Mouse (Mus musculus): ENCODE data around the gene Musk. TPM values are rescaled to one million over a fixed set of nuclear protein-coding genes. Genes with fewer than 3 reads are reported as not detected.

The Musk gene
- polyA plus RNA-seq, 1 experiment from 2014 or later = 0.42 TPM

DNA sequence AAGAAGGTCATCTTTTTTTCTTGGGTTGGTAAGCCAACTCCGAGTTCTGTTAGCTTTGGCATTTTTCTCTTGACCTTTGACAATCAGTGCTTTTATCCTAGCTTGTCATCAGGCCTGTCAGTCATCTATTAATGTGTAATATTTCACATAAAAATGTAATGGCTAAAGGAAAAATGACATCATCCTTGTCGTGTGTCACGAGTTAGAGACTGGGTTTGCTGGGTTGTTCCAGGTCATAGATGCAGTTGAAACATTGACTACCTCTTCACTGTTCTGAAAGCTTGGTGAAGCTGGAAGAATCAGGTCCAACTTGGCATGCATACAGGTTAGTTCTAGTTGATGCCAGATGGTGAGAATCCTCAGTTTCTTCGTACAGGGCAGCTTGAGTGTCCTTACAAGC lies 34.5 kb downstream of the Musk start:
- no peak overlapping the region for H3K4me3 ChIP-seq (replicated peaks)
- 86% methylated on average over 4 of the region's 4 CpGs for WGBS
- no peaks in the 10 kb centered on the region for H3K4me1 ChIP-seq
- no peaks in the 10 kb centered on the region for H3K36me3 ChIP-seq
- no peak for ATAC-seq (ENCODE audit: low FRiP score)
- no peaks in the 10 kb centered on the region for H3K9me3 ChIP-seq (replicated peaks)
- no peak overlapping the region for H3K4me2 ChIP-seq
- H3K27ac ChIP-seq (replicated peaks) = no peak overlapping the region
- H3K27me3 ChIP-seq (replicated peaks) = no peaks in the 10 kb centered on the region
- no peak overlapping the region for H3K9ac ChIP-seq (replicated peaks)

DNA sequence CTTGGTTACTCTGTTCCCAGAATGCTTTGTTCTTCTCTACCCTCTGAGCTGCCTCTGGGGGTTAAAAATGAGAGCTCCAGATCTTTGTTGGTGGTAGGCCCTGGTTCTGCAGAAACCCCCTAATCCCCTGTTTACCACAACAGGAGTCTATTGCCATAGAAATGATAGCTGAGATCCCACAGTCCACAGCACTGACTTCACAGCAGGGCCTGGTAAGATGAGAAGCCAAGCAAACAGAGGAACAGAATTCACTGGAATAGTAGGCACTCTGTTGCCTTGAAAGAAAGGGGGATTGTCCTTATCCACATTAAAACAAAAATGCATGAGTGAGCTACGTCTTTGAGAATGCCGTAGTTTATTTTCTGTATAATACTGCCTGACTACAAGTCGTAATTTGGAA lies 41.0 kb downstream of the Musk start:
- H3K9me3 ChIP-seq (replicated peaks) = no peaks in the 10 kb centered on the region
- H3K4me3 ChIP-seq (replicated peaks) = no peak overlapping the region
- ATAC-seq (ENCODE audit: low FRiP score) = no peak
- H3K9ac ChIP-seq (replicated peaks) = no peak overlapping the region
- H3K36me3 ChIP-seq = no peaks in the 10 kb centered on the region
- no peak overlapping the region for H3K4me2 ChIP-seq
- H3K4me1 ChIP-seq = no peaks in the 10 kb centered on the region
- H3K27ac ChIP-seq (replicated peaks) = no peak overlapping the region
- WGBS = 46% methylated on average over 3 of the region's 3 CpGs
- no peaks in the 10 kb centered on the region for H3K27me3 ChIP-seq (replicated peaks)

DNA sequence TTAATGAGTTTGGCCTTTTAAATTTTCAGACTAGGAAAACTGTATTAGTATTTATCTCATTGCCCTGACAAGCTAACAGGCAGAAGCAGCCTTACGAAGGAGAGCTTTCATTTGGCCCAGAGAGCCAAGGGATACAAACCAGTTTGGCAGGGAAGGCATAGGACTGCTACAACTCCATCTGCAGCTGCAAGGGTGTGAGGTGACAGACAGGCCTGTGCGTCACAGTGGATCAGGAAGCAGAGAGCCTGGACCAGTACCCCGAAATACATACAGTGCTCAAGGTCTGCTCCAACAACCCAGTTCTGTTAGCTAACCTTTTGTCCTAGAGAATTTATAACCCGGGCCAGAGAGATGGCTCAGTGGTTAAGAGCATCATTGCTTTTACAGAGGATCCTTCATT lies 42.5 kb downstream of the Musk start:
- H3K4me1 ChIP-seq = no peaks in the 10 kb centered on the region
- H3K9ac ChIP-seq (replicated peaks) = no peak overlapping the region
- ATAC-seq (ENCODE audit: low FRiP score) = no peak
- no peak overlapping the region for H3K27ac ChIP-seq (replicated peaks)
- WGBS = 88% methylated on average over 4 of the region's 4 CpGs
- H3K27me3 ChIP-seq (replicated peaks) = no peaks in the 10 kb centered on the region
- no peak overlapping the region for H3K4me3 ChIP-seq (replicated peaks)
- H3K9me3 ChIP-seq (replicated peaks) = no peaks in the 10 kb centered on the region
- no peak overlapping the region for H3K4me2 ChIP-seq
- no peaks in the 10 kb centered on the region for H3K36me3 ChIP-seq

DNA sequence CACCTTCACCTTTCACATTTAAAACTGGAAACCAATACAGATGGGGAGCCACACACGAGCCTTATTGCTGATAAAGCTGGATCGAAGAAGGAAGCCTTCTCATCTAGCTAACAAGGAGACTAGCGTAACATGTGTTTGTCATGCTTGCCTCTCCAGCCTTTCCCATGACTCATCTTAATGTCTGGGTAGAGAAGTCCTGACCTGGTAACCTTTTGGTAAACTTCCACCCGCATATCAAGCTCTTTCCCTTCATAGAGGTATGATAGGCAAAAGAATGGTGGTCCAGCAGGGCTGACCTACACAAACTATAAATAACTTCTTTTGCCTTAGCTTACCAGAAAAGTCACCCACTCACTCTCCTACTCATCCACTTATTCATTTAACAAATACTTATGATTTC lies 44.3 kb downstream of the Musk start:
- Histone ChIP-seq H3K4me2 (no peak overlapping the region), H3K27ac (replicated peaks) (no peak overlapping the region), H3K4me3 (replicated peaks) (no peak overlapping the region), H3K9me3 (replicated peaks) (no peaks in the 10 kb centered on the region), H3K27me3 (replicated peaks) (no peaks in the 10 kb centered on the region), H3K36me3 (no peaks in the 10 kb centered on the region), H3K4me1 (no peaks in the 10 kb centered on the region), H3K9ac (replicated peaks) (no peak overlapping the region)
- 87% methylated on average over 4 of the region's 4 CpGs for WGBS
- ATAC-seq (ENCODE audit: low FRiP score) = no peak

DNA sequence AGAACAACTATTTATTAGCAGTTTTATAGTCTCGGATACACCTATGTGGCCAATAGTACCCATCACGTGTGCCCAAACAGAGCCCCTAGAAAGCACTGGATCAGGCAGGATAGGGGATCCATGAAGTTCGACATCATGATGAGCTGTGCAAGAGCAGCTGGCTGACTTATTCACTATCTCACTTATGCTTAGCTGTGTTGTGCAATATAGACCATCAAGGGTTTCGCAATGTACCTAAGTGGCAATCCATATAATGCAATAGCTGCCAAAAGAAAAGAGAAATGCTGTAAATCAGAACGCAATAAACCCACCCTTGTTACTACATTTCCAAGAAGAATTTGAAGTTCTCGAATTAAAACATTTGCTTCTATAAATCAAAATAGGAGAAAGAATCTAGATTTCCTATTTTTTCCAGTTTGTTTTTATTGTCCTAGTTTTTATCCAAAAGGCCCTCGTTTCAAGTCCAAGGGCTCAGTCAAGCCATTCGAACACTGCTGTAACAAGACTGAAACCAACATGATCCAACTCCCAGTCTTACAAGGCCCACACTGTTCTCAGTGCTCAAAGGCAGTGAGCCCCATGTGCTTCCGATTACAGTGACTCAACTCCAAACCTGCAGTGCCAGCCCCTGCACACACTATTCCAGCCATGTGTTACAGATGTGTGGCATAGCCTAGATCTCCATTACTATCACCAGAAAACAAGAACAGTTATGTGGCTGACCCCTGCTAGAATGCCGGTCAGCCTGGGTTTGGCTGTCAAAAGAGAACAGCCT lies 45.3 kb downstream of the Musk start:
- Histone ChIP-seq H3K4me3 (replicated peaks) (no peak overlapping the region), H3K4me1 (no peaks in the 10 kb centered on the region), H3K9me3 (replicated peaks) (no peaks in the 10 kb centered on the region), H3K4me2 (no peak overlapping the region), H3K36me3 (no peaks in the 10 kb centered on the region), H3K27ac (replicated peaks) (no peak overlapping the region), H3K9ac (replicated peaks) (no peak overlapping the region), H3K27me3 (replicated peaks) (no peaks in the 10 kb centered on the region)
- WGBS = 94% methylated on average over 10 of the region's 10 CpGs
- no peak for ATAC-seq (ENCODE audit: low FRiP score)

DNA sequence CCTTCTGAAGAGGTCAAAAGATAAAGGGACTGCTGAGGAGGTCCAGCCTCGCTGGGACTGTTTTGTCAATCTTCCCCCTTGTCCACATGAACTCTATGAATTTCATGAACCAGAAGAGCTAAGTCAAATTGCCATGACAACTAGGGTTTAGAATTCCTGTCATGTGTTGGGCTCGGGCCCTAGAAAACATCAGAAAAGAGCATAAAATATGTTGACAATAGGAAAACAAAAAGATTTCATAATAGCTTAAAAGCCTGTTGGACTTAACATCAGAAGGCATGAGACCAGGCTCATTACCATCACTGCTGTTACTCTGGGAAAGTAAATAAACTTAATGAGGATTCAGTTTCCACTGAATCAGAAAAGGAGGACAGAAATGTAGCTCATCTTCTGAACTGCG lies 46.6 kb downstream of the Musk start:
- H3K27ac ChIP-seq (replicated peaks) = no peak overlapping the region
- H3K4me1 ChIP-seq = no peaks in the 10 kb centered on the region
- 30% methylated on average over 3 of the region's 3 CpGs for WGBS
- ATAC-seq (ENCODE audit: low FRiP score) = no peak
- no peaks in the 10 kb centered on the region for H3K27me3 ChIP-seq (replicated peaks)
- H3K4me2 ChIP-seq = no peak overlapping the region
- H3K9ac ChIP-seq (replicated peaks) = no peak overlapping the region
- H3K36me3 ChIP-seq = no peaks in the 10 kb centered on the region
- H3K9me3 ChIP-seq (replicated peaks) = no peaks in the 10 kb centered on the region
- H3K4me3 ChIP-seq (replicated peaks) = no peak overlapping the region

DNA sequence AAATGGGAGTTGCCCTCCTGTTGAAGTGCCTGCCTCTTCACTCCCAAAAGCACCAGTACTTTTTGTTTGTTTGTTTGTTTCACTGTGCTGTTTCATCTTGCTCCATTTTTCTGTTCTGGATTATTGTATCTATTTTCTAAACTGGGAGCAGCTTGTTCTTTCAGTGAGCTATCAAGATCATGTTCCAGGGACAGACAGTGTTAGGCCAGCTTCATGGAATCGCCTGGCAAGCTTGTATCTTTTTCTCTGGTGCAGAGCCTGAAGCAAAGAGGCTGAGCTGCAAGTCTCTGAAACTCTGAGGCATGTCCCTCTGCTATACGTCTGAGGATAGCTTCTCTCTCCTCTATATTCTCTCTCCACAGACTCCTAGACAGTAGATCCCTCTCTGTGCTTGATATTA lies 50.5 kb downstream of the Musk start:
- H3K4me1 ChIP-seq = no peaks in the 10 kb centered on the region
- no peak overlapping the region for H3K9ac ChIP-seq (replicated peaks)
- H3K27me3 ChIP-seq (replicated peaks) = no peaks in the 10 kb centered on the region
- no peak for ATAC-seq (ENCODE audit: low FRiP score)
- no peak overlapping the region for H3K27ac ChIP-seq (replicated peaks)
- 82% methylated on average over 2 of the region's 2 CpGs for WGBS
- no peaks in the 10 kb centered on the region for H3K36me3 ChIP-seq
- H3K4me3 ChIP-seq (replicated peaks) = no peak overlapping the region
- no peak overlapping the region for H3K4me2 ChIP-seq
- no peaks in the 10 kb centered on the region for H3K9me3 ChIP-seq (replicated peaks)

DNA sequence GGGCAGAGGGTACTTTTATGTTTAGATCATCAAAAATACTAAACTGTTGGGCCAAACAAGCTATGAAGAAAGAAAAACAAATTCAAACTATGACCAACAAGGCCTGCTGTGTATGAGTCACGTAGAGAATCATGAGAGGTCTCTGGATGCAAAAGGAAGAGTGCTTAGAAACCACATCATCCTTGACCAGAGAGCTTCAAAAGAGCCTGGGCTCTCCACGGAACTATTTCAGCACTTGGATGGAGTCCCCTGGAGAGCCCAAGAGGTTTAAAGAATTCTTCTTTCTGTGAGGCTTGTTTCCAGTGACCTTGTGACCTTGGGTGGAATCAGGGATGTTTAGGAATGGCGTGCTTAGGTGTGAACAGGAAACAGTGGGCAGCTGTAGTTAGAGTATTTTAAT lies 53.5 kb downstream of the Musk start:
- no peak for ATAC-seq (ENCODE audit: low FRiP score)

DNA sequence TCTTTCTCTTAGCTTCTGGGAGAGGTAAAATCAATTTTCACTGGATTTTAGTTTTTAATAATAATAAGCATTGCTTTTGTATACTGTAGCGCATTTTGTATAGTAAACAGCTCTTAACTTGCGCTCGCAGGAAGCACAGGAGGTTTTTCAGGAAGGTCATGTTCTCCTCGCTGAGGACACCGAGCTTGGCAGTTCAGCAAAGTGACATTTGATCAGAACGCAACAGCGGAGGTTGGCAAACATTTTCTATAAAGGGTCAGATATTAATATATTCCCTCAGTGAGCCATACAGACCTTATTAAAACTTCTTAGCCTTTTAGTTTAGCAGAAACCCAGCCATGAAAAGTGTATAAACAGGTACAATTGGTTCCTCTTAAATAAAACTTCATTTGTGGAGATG lies 64.4 kb downstream of the Musk start:
- Histone ChIP-seq H3K4me2 (no peak overlapping the region), H3K27ac (replicated peaks) (no peak overlapping the region)

More for the DNA sequence above, 53.5 kb downstream of the Musk start:
- Histone ChIP-seq H3K4me1 (no peaks in the 10 kb centered on the region), H3K9ac (replicated peaks) (no peak overlapping the region), H3K27ac (replicated peaks) (no peak overlapping the region), H3K4me2 (no peak overlapping the region), H3K4me3 (replicated peaks) (no peak overlapping the region), H3K9me3 (replicated peaks) (no peaks in the 10 kb centered on the region), H3K27me3 (replicated peaks) (no peaks in the 10 kb centered on the region), H3K36me3 (no peaks in the 10 kb centered on the region)
- 63% methylated on average over 3 of the region's 3 CpGs for WGBS

DNA sequence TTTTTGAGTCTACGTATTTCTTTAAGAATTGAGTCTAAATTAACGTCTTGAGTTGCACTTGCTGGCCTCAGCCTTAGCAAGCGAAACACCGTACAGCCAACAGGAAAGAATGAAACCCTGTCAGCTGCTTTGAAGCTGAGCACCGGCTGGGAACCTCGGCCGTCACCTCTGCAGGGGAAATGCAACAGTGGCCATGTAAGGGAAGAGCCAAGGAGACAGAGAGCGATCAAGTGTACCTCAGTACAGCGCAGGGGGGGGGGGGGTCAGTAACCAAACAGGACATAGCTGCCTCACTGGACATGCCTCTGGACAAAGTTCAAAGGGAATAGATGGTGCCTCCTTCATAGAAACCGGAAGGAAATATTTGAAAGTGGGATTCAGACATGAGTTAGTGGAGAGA lies 65.4 kb downstream of the Musk start:
- H3K9me3 ChIP-seq (replicated peaks) = no peaks in the 10 kb centered on the region
- no peaks in the 10 kb centered on the region for H3K27me3 ChIP-seq (replicated peaks)
- H3K4me3 ChIP-seq (replicated peaks) = no peak overlapping the region
- no peak for ATAC-seq (ENCODE audit: low FRiP score)
- H3K4me1 ChIP-seq = no peaks in the 10 kb centered on the region
- 74% methylated on average over 10 of the region's 10 CpGs for WGBS
- H3K27ac ChIP-seq (replicated peaks) = no peak overlapping the region
- H3K4me2 ChIP-seq = no peak overlapping the region
- H3K36me3 ChIP-seq = no peaks in the 10 kb centered on the region
- H3K9ac ChIP-seq (replicated peaks) = no peak overlapping the region

More for the DNA sequence above, 64.4 kb downstream of the Musk start:
- no peak for ATAC-seq (ENCODE audit: low FRiP score)
- Histone ChIP-seq H3K9me3 (replicated peaks) (no peaks in the 10 kb centered on the region), H3K9ac (replicated peaks) (no peak overlapping the region), H3K27me3 (replicated peaks) (no peaks in the 10 kb centered on the region), H3K4me1 (no peaks in the 10 kb centered on the region), H3K4me3 (replicated peaks) (no peak overlapping the region), H3K36me3 (no peaks in the 10 kb centered on the region)
- WGBS = 92% methylated on average over 7 of the region's 7 CpGs

DNA sequence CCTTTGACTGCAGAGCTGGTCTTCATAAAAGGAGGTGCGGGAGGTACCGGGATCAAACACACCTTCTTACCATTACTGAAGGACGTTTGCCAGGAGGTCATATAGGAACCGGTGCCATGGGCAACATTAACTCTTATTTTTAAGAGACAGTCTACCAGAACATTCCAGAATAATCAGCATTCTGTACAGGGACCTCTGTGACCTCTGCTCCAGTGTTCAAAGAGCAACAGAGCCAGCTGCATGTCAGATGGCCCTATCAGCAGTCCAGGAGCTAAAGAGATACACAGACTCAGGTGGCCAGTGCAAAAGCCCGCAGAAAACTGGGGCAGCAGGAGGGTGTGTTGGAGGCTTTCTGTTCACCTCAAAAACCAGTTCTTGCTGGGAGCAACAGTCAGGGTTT lies 65.8 kb downstream of the Musk start:
- no peak for ATAC-seq (ENCODE audit: low FRiP score)
- WGBS = 82% methylated on average over 5 of the region's 5 CpGs
- Histone ChIP-seq H3K27me3 (replicated peaks) (no peaks in the 10 kb centered on the region), H3K4me1 (no peaks in the 10 kb centered on the region), H3K9me3 (replicated peaks) (no peaks in the 10 kb centered on the region), H3K9ac (replicated peaks) (no peak overlapping the region), H3K36me3 (no peaks in the 10 kb centered on the region), H3K27ac (replicated peaks) (no peak overlapping the region), H3K4me3 (replicated peaks) (no peak overlapping the region), H3K4me2 (no peak overlapping the region)

DNA sequence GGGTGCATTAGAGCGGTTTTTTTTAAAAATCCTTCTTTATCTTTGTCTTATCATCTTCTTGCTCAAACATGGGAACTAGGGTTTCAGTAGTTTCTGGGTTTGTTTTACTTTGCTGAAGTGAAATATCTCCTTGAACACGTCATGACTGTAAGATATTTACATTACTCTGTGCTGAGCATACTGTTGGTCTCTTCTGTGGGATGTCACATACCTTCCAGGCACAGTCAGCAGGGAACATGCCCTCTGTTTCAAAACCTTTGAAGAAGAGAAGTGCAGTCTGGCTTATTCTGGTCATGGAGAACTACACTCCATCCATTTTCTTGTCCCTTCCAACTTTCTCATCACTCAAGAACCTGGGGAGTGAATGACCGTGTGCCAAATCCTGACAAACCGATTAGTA lies 73.2 kb downstream of the Musk start:
- H3K9me3 ChIP-seq (replicated peaks) = no peaks in the 10 kb centered on the region
- no peaks in the 10 kb centered on the region for H3K27me3 ChIP-seq (replicated peaks)
- no peak overlapping the region for H3K4me3 ChIP-seq (replicated peaks)
- no peaks in the 10 kb centered on the region for H3K4me1 ChIP-seq
- H3K27ac ChIP-seq (replicated peaks) = no peak overlapping the region
- H3K9ac ChIP-seq (replicated peaks) = no peak overlapping the region
- no peak for ATAC-seq (ENCODE audit: low FRiP score)
- H3K36me3 ChIP-seq = no peaks in the 10 kb centered on the region
- WGBS = 91% methylated on average over 4 of the region's 4 CpGs
- no peak overlapping the region for H3K4me2 ChIP-seq

Measured in neural tube, embryonic 15.5 days (tissue).